Mouse (Mus musculus): ENCODE data around the gene Tsr1. TPM values are rescaled to one million over a fixed set of nuclear protein-coding genes. Genes with fewer than 3 reads are reported as not detected.
A peak's percentile ranks its signal among the peaks of the same experiment; 100 is the strongest.

Tsr1 gene
- polyA plus RNA-seq (2012; ENCODE audit: insufficient read depth, low replicate concordance) = 6.4 TPM in 1 of 2 replicates, not detected in the other

- Histone ChIP-seq H3K27me3 (replicated peaks) (no peaks in the 10 kb centered on the region), H3K4me1 (peaks cover 61% of the 10 kb centered on the region), H3K4me3 (replicated peaks) (peak within 1 kb of the TSS; percentile 99), H3K36me3 (replicated peaks; ENCODE audit: low read length) (peaks cover 35% of the 10 kb centered on the region), H3K9me3 (no peaks in the 10 kb centered on the region)
- no peak for TF ChIP-seq GATA1 (IDR thresholded peaks at IDR 0.05; ENCODE audit: borderline replicate concordance, low read length)
- peak; percentile 66; the same call in 1 of the 2 replicates for TF ChIP-seq FLI1 (IDR thresholded peaks at IDR 0.05; ENCODE audit: low read length)
Measured at GRCm38 (mm10) chr11:74897678-74898516, at the start of gene Tsr1. Gene Tsr1, plus strand, starts transcription at chr11:74898071.

GRCm38 (mm10) chr11:74850998-74851661, 46.7 kb upstream of the Tsr1 start:
- TF ChIP-seq GATA1 (IDR thresholded peaks at IDR 0.05; ENCODE audit: borderline replicate concordance, low read length) (no peak), FLI1 (IDR thresholded peaks at IDR 0.05; ENCODE audit: low read length) (no peak)
- peaks cover 29% of the 10 kb centered on the region for H3K4me1 ChIP-seq
- H3K27me3 ChIP-seq (replicated peaks) = no peaks in the 10 kb centered on the region
- H3K9me3 ChIP-seq = no peaks in the 10 kb centered on the region
- H3K4me3 ChIP-seq (replicated peaks) = no peak overlapping the region
- H3K36me3 ChIP-seq (replicated peaks; ENCODE audit: low read length) = peaks cover 55% of the 10 kb centered on the region

GRCm38 (mm10) chr11:74857756-74858155, 40.1 kb upstream of the Tsr1 start:
- Histone ChIP-seq H3K27me3 (replicated peaks) (peaks cover 10% of the 10 kb centered on the region), H3K4me1 (peaks cover 32% of the 10 kb centered on the region), H3K36me3 (replicated peaks; ENCODE audit: low read length) (peaks cover 36% of the 10 kb centered on the region), H3K9me3 (no peaks in the 10 kb centered on the region), H3K4me3 (replicated peaks) (peak overlapping the region; percentile 10)
- TF ChIP-seq GATA1 (IDR thresholded peaks at IDR 0.05; ENCODE audit: borderline replicate concordance, low read length) = no peak
- TF ChIP-seq FLI1 (IDR thresholded peaks at IDR 0.05; ENCODE audit: low read length) = no peak

DNA sequence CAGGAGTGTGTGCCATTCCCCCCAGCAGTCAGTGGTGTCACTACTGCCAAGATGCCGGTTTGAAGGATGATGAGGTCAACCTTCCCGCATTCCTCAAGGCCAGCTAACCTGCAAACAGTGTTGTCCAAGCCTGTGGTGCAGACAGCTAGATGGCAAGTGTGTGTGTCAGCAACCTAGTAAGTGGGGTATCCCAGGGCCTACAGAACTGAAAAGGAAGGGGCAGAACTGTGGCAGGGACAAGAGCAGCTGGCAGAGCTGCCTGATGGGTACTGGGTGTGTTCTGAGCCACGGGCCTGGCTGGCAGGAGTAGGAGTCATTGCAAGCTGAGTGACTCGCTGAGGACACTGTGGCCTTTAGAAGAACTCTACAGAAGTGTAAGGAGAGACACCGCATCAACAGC, 35.7 kb upstream of the Tsr1 start:
- H3K4me3 ChIP-seq (replicated peaks) = no peak overlapping the region

DNA sequence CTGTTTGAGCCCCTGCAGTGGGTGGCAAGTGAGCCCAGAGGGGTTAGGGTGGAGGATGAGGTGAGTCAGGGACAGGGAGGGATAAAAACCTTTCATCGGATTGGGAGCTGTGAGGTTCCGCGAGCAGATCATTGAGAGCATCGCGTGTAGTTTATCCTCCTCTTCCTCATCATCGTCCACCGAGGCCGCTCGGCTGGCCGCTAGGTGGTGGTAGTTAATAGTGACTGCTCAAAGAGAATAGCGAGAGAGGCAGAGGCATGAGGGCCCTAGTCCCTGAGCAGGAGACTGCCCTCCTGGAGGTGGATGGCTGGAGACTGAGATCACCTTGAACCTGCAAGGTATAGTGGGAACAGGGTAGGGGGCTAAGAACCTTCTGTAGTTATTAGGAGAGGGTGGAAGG, 34.4 kb upstream of the Tsr1 start:
- Histone ChIP-seq H3K36me3 (replicated peaks; ENCODE audit: low read length) (peaks cover 49% of the 10 kb centered on the region), H3K9me3 (no peaks in the 10 kb centered on the region), H3K4me3 (replicated peaks) (no peak overlapping the region), H3K27me3 (replicated peaks) (peaks cover 20% of the 10 kb centered on the region), H3K4me1 (peaks cover 34% of the 10 kb centered on the region)
- TF ChIP-seq GATA1 (IDR thresholded peaks at IDR 0.05; ENCODE audit: borderline replicate concordance, low read length) (no peak), FLI1 (IDR thresholded peaks at IDR 0.05; ENCODE audit: low read length) (no peak)

More for the DNA sequence above, 35.7 kb upstream of the Tsr1 start:
- H3K36me3 ChIP-seq (replicated peaks; ENCODE audit: low read length) = peaks cover 43% of the 10 kb centered on the region
- H3K4me1 ChIP-seq = peaks cover 41% of the 10 kb centered on the region
- H3K27me3 ChIP-seq (replicated peaks) = peaks cover 15% of the 10 kb centered on the region
- H3K9me3 ChIP-seq = no peaks in the 10 kb centered on the region
- TF ChIP-seq GATA1 (IDR thresholded peaks at IDR 0.05; ENCODE audit: borderline replicate concordance, low read length) = no peak
- TF ChIP-seq FLI1 (IDR thresholded peaks at IDR 0.05; ENCODE audit: low read length) = no peak

DNA sequence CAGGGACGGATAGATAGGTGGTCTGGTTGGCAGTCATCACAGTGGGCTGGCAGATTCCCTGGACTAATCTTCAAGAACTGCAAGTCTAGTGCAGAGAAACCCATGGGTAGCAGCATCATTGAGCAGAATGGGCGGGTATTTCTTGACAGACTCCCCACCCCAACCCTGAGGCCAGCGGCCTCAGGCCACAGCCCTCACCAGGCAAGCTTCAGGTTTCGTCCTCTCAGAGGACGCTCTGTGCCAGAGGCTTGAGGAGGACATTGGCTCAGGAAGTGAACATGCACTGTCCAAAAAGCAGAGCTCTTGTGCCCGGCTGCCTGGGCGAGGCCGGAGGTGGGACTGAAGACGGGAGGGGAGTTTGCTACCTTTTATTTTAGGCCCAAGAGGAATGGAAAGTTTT, 33.5 kb upstream of the Tsr1 start:
- TF ChIP-seq FLI1 (IDR thresholded peaks at IDR 0.05; ENCODE audit: low read length) (no peak), GATA1 (IDR thresholded peaks at IDR 0.05; ENCODE audit: borderline replicate concordance, low read length) (no peak)
- Histone ChIP-seq H3K9me3 (no peaks in the 10 kb centered on the region), H3K27me3 (replicated peaks) (peaks cover 26% of the 10 kb centered on the region), H3K4me3 (replicated peaks) (no peak overlapping the region), H3K4me1 (peaks cover 34% of the 10 kb centered on the region), H3K36me3 (replicated peaks; ENCODE audit: low read length) (peaks cover 51% of the 10 kb centered on the region)

DNA sequence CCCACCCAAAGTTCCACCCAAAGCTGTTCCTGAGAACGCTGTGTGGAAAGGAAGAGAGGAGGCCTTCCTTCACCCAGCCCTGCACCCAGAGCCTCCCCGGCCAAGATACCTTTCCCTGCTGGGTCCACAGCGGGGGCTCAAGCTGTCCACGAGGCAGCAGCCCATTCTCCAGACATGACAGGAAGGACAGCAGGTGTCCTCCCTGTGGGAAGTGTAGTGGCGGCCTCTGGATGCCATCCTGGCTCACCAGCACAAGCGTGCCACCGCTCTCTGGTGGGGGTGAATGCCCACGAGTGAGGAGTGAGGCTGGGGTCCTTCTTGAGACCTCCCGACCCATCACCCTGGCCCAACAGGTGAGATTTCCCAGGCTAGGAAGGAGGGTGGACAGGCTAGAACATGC, 32.6 kb upstream of the Tsr1 start:
- Histone ChIP-seq H3K4me1 (peaks cover 30% of the 10 kb centered on the region), H3K4me3 (replicated peaks) (no peak overlapping the region), H3K36me3 (replicated peaks; ENCODE audit: low read length) (peaks cover 48% of the 10 kb centered on the region), H3K9me3 (no peaks in the 10 kb centered on the region), H3K27me3 (replicated peaks) (peaks cover 30% of the 10 kb centered on the region)
- TF ChIP-seq FLI1 (IDR thresholded peaks at IDR 0.05; ENCODE audit: low read length) = no peak
- TF ChIP-seq GATA1 (IDR thresholded peaks at IDR 0.05; ENCODE audit: borderline replicate concordance, low read length) = no peak

- no peaks in the 10 kb centered on the region for H3K9me3 ChIP-seq
- H3K36me3 ChIP-seq (replicated peaks; ENCODE audit: low read length) = peaks cover 48% of the 10 kb centered on the region
- H3K27me3 ChIP-seq (replicated peaks) = peaks cover 34% of the 10 kb centered on the region
- TF ChIP-seq GATA1 (IDR thresholded peaks at IDR 0.05; ENCODE audit: borderline replicate concordance, low read length) (no peak), FLI1 (IDR thresholded peaks at IDR 0.05; ENCODE audit: low read length) (no peak)
- peaks cover 26% of the 10 kb centered on the region for H3K4me1 ChIP-seq
- no peak overlapping the region for H3K4me3 ChIP-seq (replicated peaks)
Measured at GRCm38 (mm10) chr11:74866640-74867039, 31.2 kb upstream of the Tsr1 start.

GRCm38 (mm10) chr11:74867181-74867580, 30.7 kb upstream of the Tsr1 start:
- TF ChIP-seq GATA1 (IDR thresholded peaks at IDR 0.05; ENCODE audit: borderline replicate concordance, low read length) (no peak), FLI1 (IDR thresholded peaks at IDR 0.05; ENCODE audit: low read length) (no peak)
- no peak overlapping the region for H3K4me3 ChIP-seq (replicated peaks)
- H3K4me1 ChIP-seq = peaks cover 26% of the 10 kb centered on the region
- H3K27me3 ChIP-seq (replicated peaks) = peaks cover 31% of the 10 kb centered on the region
- no peaks in the 10 kb centered on the region for H3K9me3 ChIP-seq
- peaks cover 46% of the 10 kb centered on the region for H3K36me3 ChIP-seq (replicated peaks; ENCODE audit: low read length)

Measured in megakaryocyte, embryonic 14.5 days (primary cell).